Mouse (Mus musculus): ENCODE data around the gene Unc13c.

- no peak for TF ChIP-seq CTCF (IDR thresholded peaks at IDR 0.05; ENCODE audit: control insufficient read depth, insufficient read depth, low read length)
- no peak for TF ChIP-seq POLR2A (IDR thresholded peaks at IDR 0.05; ENCODE audit: borderline replicate concordance, control insufficient read depth, low read depth, low read length)
Observed at GRCm38 (mm10) chr9:74007976-74008686, 39.4 kb upstream of the Unc13c start.
